Mouse (Mus musculus): ENCODE data around the gene Lrrc74a.

- no peak for TF ChIP-seq CTCF (IDR thresholded peaks at IDR 0.05; ENCODE audit: low read depth)
- no peak for TF ChIP-seq EP300 (IDR thresholded peaks at IDR 0.05; ENCODE audit: low read depth)
Measured at GRCm38 (mm10) chr12:86721453-86721852, 12.7 kb upstream of the Lrrc74a start.
